Mouse (Mus musculus) bone marrow macrophage, adult 2 months (primary cell): ENCODE measurements around the gene Foxd3. TPM values are rescaled to one million over a fixed set of nuclear protein-coding genes. Genes with fewer than 3 reads are reported as not detected.

ENCODE experiments used
- H3K27ac ChIP-seq: 2 replicates; pipeline ENCODE4 v1.5.1; 2012; ENCODE audit warnings: low read depth, low read length; ENCODE audit not compliant: insufficient read depth
- H3K4me1 ChIP-seq: 2 replicates; pipeline ENCODE4 v1.6.1; 2012; ENCODE audit warnings: low read length; ENCODE audit not compliant: control insufficient read depth, insufficient read depth
- H3K4me3 ChIP-seq: 2 replicates; pipeline ENCODE4 v1.5.1; 2012; ENCODE audit warnings: mild to moderate bottlenecking, low read length, moderate library complexity; ENCODE audit not compliant: insufficient read depth
- CTCF ChIP-seq: IDR thresholded peaks from 2 replicates; pipeline ENCODE4 v1.5.1; 2012; ENCODE audit warnings: low read depth, mild to moderate bottlenecking, low read length, moderate library complexity
- POLR2A ChIP-seq: IDR thresholded peaks from 2 replicates; pipeline ENCODE4 v1.6.1; 2012; ENCODE audit warnings: mild to moderate bottlenecking, low read depth, low read length, borderline replicate concordance
- polyA plus RNA-seq: library from polyadenylated mRNA; stranded (reverse); fragments of >200 nt; gene quantifications from 2 replicates; pipeline ENCODE4 v1.2.4, GENCODE M21; 2012; ENCODE audit not compliant: missing spikeins, insufficient read depth, insufficient read length

The Foxd3 gene
- polyA plus RNA-seq, 1 experiment, result not detected

- TF ChIP-seq POLR2A, result no peak
- Histone ChIP-seq H3K27ac (no peak overlapping the region), H3K4me3 (peak overlapping the region; percentile 37), H3K4me1 (no peaks in the 10 kb centered on the region)
These were observed 1.3 kb downstream of the Foxd3 start for GRCm38 (mm10) chr4:99657430-99657820.

DNA sequence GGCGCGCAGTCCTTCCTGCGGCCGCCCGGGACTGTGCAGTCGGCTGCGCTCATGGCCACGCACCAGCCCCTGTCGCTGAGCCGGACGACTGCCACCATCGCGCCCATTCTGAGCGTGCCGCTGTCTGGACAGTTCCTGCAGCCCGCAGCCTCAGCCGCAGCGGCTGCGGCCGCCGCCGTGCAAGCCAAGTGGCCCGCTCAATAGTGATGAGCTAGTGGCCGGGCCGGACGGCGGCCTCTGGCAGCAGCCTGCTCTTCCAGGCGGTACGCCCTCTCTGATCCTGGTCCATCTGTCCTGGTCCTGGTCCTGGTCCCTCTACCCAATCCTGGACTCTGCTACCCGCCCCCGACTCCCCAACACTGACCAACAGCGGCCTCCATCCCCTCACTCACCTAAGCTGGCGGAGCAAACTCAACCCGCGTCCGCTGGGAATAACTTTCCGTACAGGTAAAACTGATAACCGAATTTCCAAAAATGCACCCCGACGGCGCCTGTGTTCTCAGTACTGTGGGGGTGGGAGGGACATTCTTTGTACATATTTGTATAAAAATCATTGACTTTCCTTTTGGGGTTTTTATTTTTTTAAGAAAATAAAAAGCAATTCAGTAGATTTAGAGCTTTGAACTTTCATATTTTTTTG is 1.9 kb downstream of the Foxd3 start:
- Histone ChIP-seq H3K4me3 (no peak overlapping the region), H3K4me1 (no peaks in the 10 kb centered on the region), H3K27ac (no peak overlapping the region)
- TF ChIP-seq CTCF (no peak), POLR2A (no peak)

GRCm38 (mm10) chr4:99658881-99659280 is 2.8 kb downstream of the Foxd3 start:
- H3K4me1 ChIP-seq, result no peaks in the 10 kb centered on the region

GRCm38 (mm10) chr4:99659361-99660072 is 3.4 kb downstream of the Foxd3 start:
- Histone ChIP-seq H3K4me1 (no peaks in the 10 kb centered on the region), H3K27ac (no peak overlapping the region), H3K4me3 (no peak overlapping the region)
- TF ChIP-seq CTCF, result no peak
- TF ChIP-seq POLR2A, result no peak

More at GRCm38 (mm10) chr4:99658881-99659280, 2.8 kb downstream of the Foxd3 start:
- Histone ChIP-seq H3K27ac (no peak overlapping the region), H3K4me3 (no peak overlapping the region)
- TF ChIP-seq CTCF, result no peak
- no peak for TF ChIP-seq POLR2A

DNA sequence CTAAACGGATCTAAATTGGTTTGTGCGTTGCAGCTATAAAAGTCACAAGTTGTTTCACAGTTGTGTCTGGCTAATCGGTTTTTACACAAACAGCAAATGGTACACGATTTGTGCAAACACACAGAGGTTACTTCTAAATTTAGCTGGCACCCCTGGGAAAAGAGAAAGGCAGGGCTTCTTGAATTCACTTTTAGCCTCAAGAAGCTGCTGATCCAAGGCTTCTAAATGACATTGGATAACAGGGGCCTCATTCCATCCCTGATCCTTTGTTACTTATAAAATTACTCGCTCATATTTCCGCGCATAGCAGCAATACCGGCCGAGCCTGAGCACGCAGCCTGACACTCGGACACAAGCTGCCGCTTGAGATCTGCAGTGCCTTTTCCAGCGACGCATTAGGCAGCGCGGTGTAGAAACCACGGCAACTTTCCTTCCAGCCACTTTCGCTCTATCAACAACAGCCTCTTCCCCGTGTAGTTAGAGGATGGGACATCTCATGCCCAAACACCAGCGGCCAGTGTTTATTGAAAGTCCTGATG is 4.0 kb downstream of the Foxd3 start:
- no peak for TF ChIP-seq POLR2A
- no peak for TF ChIP-seq CTCF
- H3K4me3 ChIP-seq, result peak overlapping the region; percentile 27; the same call in 1 of the 2 replicates
- no peak overlapping the region for H3K27ac ChIP-seq
- no peaks in the 10 kb centered on the region for H3K4me1 ChIP-seq

- H3K27ac ChIP-seq, result no peak overlapping the region
- no peak overlapping the region for H3K4me3 ChIP-seq
- TF ChIP-seq CTCF (peak; percentile 90), POLR2A (no peak)
- H3K4me1 ChIP-seq, result no peaks in the 10 kb centered on the region
These were observed 4.9 kb downstream of the Foxd3 start for GRCm38 (mm10) chr4:99660981-99661380.

DNA sequence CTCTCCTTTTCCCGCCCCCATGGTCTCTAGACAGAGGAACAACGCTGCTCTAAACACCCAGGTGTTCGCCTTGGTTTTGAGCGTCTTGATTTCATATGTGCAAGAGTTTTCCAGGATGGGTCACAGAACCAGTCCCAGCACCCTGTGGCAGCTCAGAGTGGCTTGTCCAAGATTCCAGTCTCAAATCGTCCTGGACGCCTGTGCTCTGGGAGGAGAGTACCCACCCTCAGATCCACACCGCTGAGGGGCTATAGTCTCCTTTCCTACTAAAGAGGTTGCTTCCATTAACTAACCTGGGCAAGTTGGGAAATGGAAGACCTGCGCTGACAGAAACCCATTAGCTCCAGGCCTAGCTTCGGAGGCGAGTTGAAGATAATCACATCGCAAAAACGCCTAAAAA is 5.9 kb downstream of the Foxd3 start:
- no peak for TF ChIP-seq CTCF
- no peak overlapping the region for H3K4me3 ChIP-seq
- no peaks in the 10 kb centered on the region for H3K4me1 ChIP-seq
- no peak overlapping the region for H3K27ac ChIP-seq

DNA sequence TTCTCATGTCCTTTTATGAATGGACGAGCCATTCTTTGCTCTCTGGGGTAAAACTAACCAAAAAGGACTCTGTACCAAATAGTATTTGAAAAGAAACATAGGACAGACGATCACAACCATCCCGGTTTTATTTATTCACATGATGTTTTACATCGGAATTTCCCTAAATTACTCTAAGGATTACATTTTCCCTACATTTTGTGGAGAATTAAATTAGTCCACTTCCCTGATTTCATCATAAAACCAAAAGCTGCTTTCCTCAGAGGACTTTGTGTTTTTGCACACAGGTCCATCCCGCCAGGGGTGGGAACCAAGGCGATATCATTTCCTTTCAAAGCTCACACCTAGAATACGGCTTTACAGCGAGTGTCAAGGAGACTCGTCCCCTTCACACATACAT is 6.3 kb downstream of the Foxd3 start:
- no peak overlapping the region for H3K4me3 ChIP-seq
- no peak overlapping the region for H3K27ac ChIP-seq
- TF ChIP-seq POLR2A, result no peak
- TF ChIP-seq CTCF, result no peak
- no peaks in the 10 kb centered on the region for H3K4me1 ChIP-seq

DNA sequence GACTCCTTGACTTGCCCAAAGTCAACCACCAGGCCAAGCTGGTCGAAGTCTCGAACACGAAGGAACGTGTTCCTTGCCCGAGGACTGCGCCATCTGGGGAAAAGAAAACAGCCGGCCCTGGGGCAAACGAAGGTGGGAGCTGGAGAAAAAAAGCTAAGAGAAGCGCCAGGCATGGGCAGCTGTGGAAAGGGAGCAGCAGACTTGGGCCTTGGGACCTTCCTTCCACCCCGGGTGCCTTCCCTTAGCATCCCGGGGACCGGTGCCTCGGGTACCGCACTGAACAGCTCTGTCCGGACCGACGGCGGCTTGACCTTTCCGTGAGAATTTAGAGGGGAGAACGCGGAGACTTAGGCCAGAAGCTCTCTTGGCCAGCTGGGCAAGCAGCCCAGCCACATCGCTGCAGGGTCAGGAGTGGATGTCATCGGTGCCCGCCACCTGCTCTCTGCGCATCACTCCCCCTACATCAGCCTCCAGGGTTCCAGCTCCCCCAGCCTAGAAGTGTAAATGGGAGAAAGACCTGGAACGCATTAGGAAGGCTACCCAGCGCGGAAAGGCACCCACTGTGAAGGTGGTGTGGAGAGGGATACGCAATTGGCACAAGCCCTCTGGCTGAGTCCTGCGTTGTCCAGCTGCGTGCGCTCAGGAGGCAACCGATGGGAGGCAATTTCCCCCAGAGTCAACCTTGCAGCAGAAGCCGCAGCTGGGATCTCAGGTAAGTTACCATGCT is 6.9 kb downstream of the Foxd3 start:
- TF ChIP-seq POLR2A, result no peak
- TF ChIP-seq CTCF, result no peak
- Histone ChIP-seq H3K27ac (no peak overlapping the region), H3K4me3 (no peak overlapping the region), H3K4me1 (no peaks in the 10 kb centered on the region)

DNA sequence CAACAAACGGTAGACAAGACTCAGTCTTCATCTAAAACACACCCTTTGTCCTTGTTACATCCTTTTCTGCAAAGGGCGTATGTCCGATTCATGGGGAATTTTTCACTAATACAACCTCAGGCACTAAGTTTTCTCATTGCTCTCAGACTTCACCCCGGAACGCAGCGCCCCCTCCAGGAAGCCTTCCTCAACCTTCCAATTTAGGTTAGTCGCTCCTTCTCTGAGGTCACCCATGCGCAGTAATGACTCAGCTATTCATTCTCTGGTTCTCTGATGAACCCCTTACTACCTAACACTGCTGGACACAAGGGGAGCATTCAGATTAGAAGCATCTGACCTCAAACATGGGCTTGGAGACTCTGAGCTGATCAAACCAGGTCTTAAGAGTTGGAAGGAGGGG is 7.6 kb downstream of the Foxd3 start:
- no peak overlapping the region for H3K4me3 ChIP-seq
- TF ChIP-seq POLR2A (no peak), CTCF (no peak)
- no peaks in the 10 kb centered on the region for H3K4me1 ChIP-seq
- no peak overlapping the region for H3K27ac ChIP-seq
